Mouse (Mus musculus) liver, embryonic 13.5 days (tissue): ENCODE results near the gene Mobp. TPM values are rescaled to one million over a fixed set of nuclear protein-coding genes. Genes with fewer than 3 reads are reported as not detected.

ENCODE experiments used
- ATAC-seq: fragments of 200-750 bp; cut with Nextera tagmentation; 2 replicates; pipeline ENCODE4 v1.8.0; 2017; ENCODE audit warnings: low read depth, mild to moderate bottlenecking, moderate number of reproducible peaks, moderate library complexity
- DNase-seq: peaks from one replicate; pipeline ENCODE4 v3.0.0; 2022
- H3K27ac ChIP-seq: fragments of 300-500 bp; sonication (generic); 2 replicates; pipeline ENCODE4 v1.5.1; 2015; ENCODE audit warnings: moderate library complexity, mild to moderate bottlenecking, inconsistent platforms
- H3K27me3 ChIP-seq: fragments of 300-500 bp; sonication (generic); 2 replicates; pipeline ENCODE4 v1.6.1; 2015; ENCODE audit warnings: mild to moderate bottlenecking, inconsistent platforms
- H3K36me3 ChIP-seq: fragments of 300-500 bp; sonication (generic); 2 replicates; pipeline ENCODE4 v1.6.1; 2015; ENCODE audit warnings: mild to moderate bottlenecking, inconsistent platforms
- H3K4me1 ChIP-seq: fragments of 300-500 bp; sonication (generic); replicated peaks from 2 replicates; pipeline ENCODE4 v1.6.1; 2015; ENCODE audit warnings: inconsistent platforms
- H3K4me2 ChIP-seq: fragments of 300-500 bp; sonication (generic); 2 replicates; pipeline ENCODE4 v1.6.1; 2015; ENCODE audit warnings: inconsistent platforms, mild to moderate bottlenecking, moderate library complexity
- H3K4me3 ChIP-seq: fragments of 300-500 bp; sonication (generic); replicated peaks from 2 replicates; pipeline ENCODE4 v1.5.1; 2015; ENCODE audit warnings: mild to moderate bottlenecking, inconsistent platforms
- H3K9ac ChIP-seq: fragments of 300-500 bp; sonication (generic); 2 replicates; pipeline ENCODE4 v1.6.1; 2015; ENCODE audit warnings: mild to moderate bottlenecking, inconsistent platforms
- H3K9me3 ChIP-seq: fragments of 300-500 bp; sonication (generic); replicated peaks from 2 replicates; pipeline ENCODE4 v1.6.1; 2016; ENCODE audit warnings: inconsistent platforms
- WGBS: fragments of 180-500 bp; shearing (Covaris S2); methylation state at CpG from one replicate; pipeline ENCODE4 v1.1.7; 2015; ENCODE audit not compliant: insufficient replicate concordance; 5-methylcytosine and 5-hydroxymethylcytosine counted together
- polyA plus RNA-seq: library from polyadenylated mRNA; unstranded; fragments of >200 nt; fragmentation: Nextera tagmentation; extraction: Ambion mirVana; gene quantifications from 2 replicates; pipeline ENCODE4 v1.2.1, GENCODE M21; 2015

Gene Mobp
- polyA plus RNA-seq, 1 experiment from 2014 or later: not detected

- ATAC-seq (no peak), DNase-seq (no peak)
- no peak overlapping the region for H3K9ac ChIP-seq
- H3K4me1 ChIP-seq: peaks cover 21% of the 10 kb centered on the region
- WGBS: 87% methylated on average over 11 of the region's 11 CpGs
- no peak overlapping the region for H3K4me3 ChIP-seq
- peak overlapping the region; percentile 29; the same call in 1 of the 2 replicates for H3K27ac ChIP-seq
- H3K36me3 ChIP-seq: peaks cover 26% of the 10 kb centered on the region
- H3K27me3 ChIP-seq: no peaks in the 10 kb centered on the region
- no peaks in the 10 kb centered on the region for H3K9me3 ChIP-seq
- H3K4me2 ChIP-seq: no peak overlapping the region
These were observed 14.1 kb upstream of the Mobp start for GRCm38 (mm10) chr9:120135454-120135853.

- Histone ChIP-seq H3K4me2 (no peak overlapping the region), H3K27me3 (peaks cover 3% of the 10 kb centered on the region), H3K9ac (no peak overlapping the region), H3K4me3 (no peak overlapping the region), H3K4me1 (no peaks in the 10 kb centered on the region), H3K36me3 (no peaks in the 10 kb centered on the region), H3K9me3 (no peaks in the 10 kb centered on the region), H3K27ac (no peak overlapping the region)
- 10% methylated on average over 4 of the region's 4 CpGs for WGBS
- ATAC-seq: peak; percentile 55; the same call in 1 of the 2 replicates
- peak; percentile 57 for DNase-seq
These were observed 8.9 kb upstream of the Mobp start for GRCm38 (mm10) chr9:120140652-120141051.

GRCm38 (mm10) chr9:120144474-120144873 lies 5.0 kb upstream of the Mobp start:
- no peaks in the 10 kb centered on the region for H3K36me3 ChIP-seq
- whole genome bisulfite sequencing: 74% methylated on average over 13 of the region's 13 CpGs
- DNase-seq (no peak), ATAC-seq (no peak)
- H3K4me1 ChIP-seq: no peaks in the 10 kb centered on the region
- no peak overlapping the region for H3K4me3 ChIP-seq
- no peak overlapping the region for H3K27ac ChIP-seq
- no peak overlapping the region for H3K9ac ChIP-seq
- peaks cover 6% of the 10 kb centered on the region for H3K27me3 ChIP-seq
- no peak overlapping the region for H3K4me2 ChIP-seq
- no peaks in the 10 kb centered on the region for H3K9me3 ChIP-seq

- H3K27me3 ChIP-seq: 0 out of 2 replicates have a peak, but pooled peaks cover 2% of the 10 kb centered on the region
- H3K27ac ChIP-seq: no peak overlapping the region
- WGBS: 48% methylated on average over 5 of the region's 5 CpGs
- no peaks in the 10 kb centered on the region for H3K36me3 ChIP-seq
- ATAC-seq (no peak), DNase-seq (no peak)
- H3K4me1 ChIP-seq: 0 out of 2 replicates have a peak, but pooled peaks cover 4% of the 10 kb centered on the region
- H3K9me3 ChIP-seq: no peaks in the 10 kb centered on the region
- H3K9ac ChIP-seq: no peak overlapping the region
- no peak overlapping the region for H3K4me2 ChIP-seq
- no peak overlapping the region for H3K4me3 ChIP-seq
These were observed 1.6 kb downstream of the Mobp start for GRCm38 (mm10) chr9:120151152-120151551.

- Histone ChIP-seq H3K4me2 (no peak overlapping the region), H3K9ac (no peak overlapping the region), H3K4me3 (no peak overlapping the region), H3K27ac (no peak overlapping the region), H3K36me3 (no peaks in the 10 kb centered on the region), H3K27me3 (0 out of 2 replicates have a peak, but pooled peaks cover 2% of the 10 kb centered on the region), H3K4me1 (0 out of 2 replicates have a peak, but pooled peaks cover 4% of the 10 kb centered on the region), H3K9me3 (no peaks in the 10 kb centered on the region)
- WGBS: 64% methylated on average over 12 of the region's 12 CpGs
- DNase-seq: no peak
- ATAC-seq: no peak
These were observed 2.4 kb downstream of the Mobp start for GRCm38 (mm10) chr9:120151906-120152399.

- ATAC-seq (peak; percentile 79), DNase-seq (no peak)
- H3K27me3 ChIP-seq: no peaks in the 10 kb centered on the region
- no peak overlapping the region for H3K4me2 ChIP-seq
- peaks cover 5% of the 10 kb centered on the region; the same call in 1 of the 2 replicates for H3K4me1 ChIP-seq
- H3K9ac ChIP-seq: no peak overlapping the region
- H3K36me3 ChIP-seq: no peaks in the 10 kb centered on the region
- H3K9me3 ChIP-seq: no peaks in the 10 kb centered on the region
- H3K4me3 ChIP-seq: no peak overlapping the region
- WGBS: 32% methylated on average over 4 of the region's 4 CpGs
- no peak overlapping the region for H3K27ac ChIP-seq
These were observed 8.5 kb downstream of the Mobp start for GRCm38 (mm10) chr9:120158047-120158446.

GRCm38 (mm10) chr9:120163862-120164261 lies 14.4 kb downstream of the Mobp start:
- 77% methylated on average over 16 of the region's 16 CpGs for WGBS
- Histone ChIP-seq H3K9ac (no peak overlapping the region), H3K4me1 (no peaks in the 10 kb centered on the region), H3K36me3 (no peaks in the 10 kb centered on the region), H3K27ac (no peak overlapping the region), H3K4me3 (no peak overlapping the region), H3K9me3 (no peaks in the 10 kb centered on the region), H3K27me3 (peaks cover 12% of the 10 kb centered on the region), H3K4me2 (no peak overlapping the region)
- ATAC-seq (no peak), DNase-seq (no peak)

GRCm38 (mm10) chr9:120167826-120168225 lies 18.3 kb downstream of the Mobp start:
- Histone ChIP-seq H3K9ac (no peak overlapping the region), H3K27me3 (peaks cover 18% of the 10 kb centered on the region), H3K4me1 (no peaks in the 10 kb centered on the region), H3K4me3 (no peak overlapping the region), H3K27ac (no peak overlapping the region), H3K4me2 (no peak overlapping the region), H3K36me3 (no peaks in the 10 kb centered on the region), H3K9me3 (peaks cover 6% of the 10 kb centered on the region; the same call in 1 of the 2 replicates)
- no peak for DNase-seq
- WGBS: 48% methylated on average over 11 of the region's 11 CpGs
- no peak for ATAC-seq

GRCm38 (mm10) chr9:120171295-120171694 lies 21.8 kb downstream of the Mobp start:
- Histone ChIP-seq H3K4me1 (no peaks in the 10 kb centered on the region), H3K9ac (no peak overlapping the region), H3K4me3 (no peak overlapping the region), H3K27me3 (peaks cover 18% of the 10 kb centered on the region), H3K36me3 (no peaks in the 10 kb centered on the region), H3K9me3 (peaks cover 6% of the 10 kb centered on the region; the same call in 1 of the 2 replicates), H3K27ac (no peak overlapping the region), H3K4me2 (no peak overlapping the region)
- DNase-seq (peak; percentile 34), ATAC-seq (no peak)
- 30% methylated on average over 5 of the region's 5 CpGs for WGBS

GRCm38 (mm10) chr9:120174436-120175137 lies 25.1 kb downstream of the Mobp start:
- no peak for ATAC-seq
- Histone ChIP-seq H3K4me3 (no peak overlapping the region), H3K27me3 (peaks cover 3% of the 10 kb centered on the region), H3K36me3 (no peaks in the 10 kb centered on the region), H3K9me3 (peaks cover 6% of the 10 kb centered on the region; the same call in 1 of the 2 replicates), H3K9ac (no peak overlapping the region), H3K4me2 (no peak overlapping the region), H3K27ac (no peak overlapping the region), H3K4me1 (no peaks in the 10 kb centered on the region)
- WGBS: 79% methylated on average over 18 of the region's 18 CpGs
- no peak for DNase-seq

GRCm38 (mm10) chr9:120178813-120179212 lies 29.3 kb downstream of the Mobp start:
- Histone ChIP-seq H3K4me3 (no peak overlapping the region), H3K36me3 (no peaks in the 10 kb centered on the region), H3K27me3 (no peaks in the 10 kb centered on the region), H3K9ac (no peak overlapping the region), H3K27ac (no peak overlapping the region), H3K4me2 (no peak overlapping the region), H3K9me3 (no peaks in the 10 kb centered on the region), H3K4me1 (no peaks in the 10 kb centered on the region)
- 66% methylated on average over 10 of the region's 10 CpGs for WGBS
- ATAC-seq (no peak), DNase-seq (no peak)

GRCm38 (mm10) chr9:120184499-120184898 lies 35.0 kb downstream of the Mobp start:
- Histone ChIP-seq H3K4me1 (no peaks in the 10 kb centered on the region), H3K27me3 (no peaks in the 10 kb centered on the region), H3K4me2 (no peak overlapping the region), H3K9me3 (no peaks in the 10 kb centered on the region), H3K36me3 (no peaks in the 10 kb centered on the region), H3K27ac (no peak overlapping the region), H3K4me3 (no peak overlapping the region), H3K9ac (no peak overlapping the region)
- no peak for ATAC-seq
- DNase-seq: no peak
- 26% methylated on average over 13 of the region's 13 CpGs for WGBS
